ENCODE assay signal across 8 mouse cellular contexts in the genomic region with DNA sequence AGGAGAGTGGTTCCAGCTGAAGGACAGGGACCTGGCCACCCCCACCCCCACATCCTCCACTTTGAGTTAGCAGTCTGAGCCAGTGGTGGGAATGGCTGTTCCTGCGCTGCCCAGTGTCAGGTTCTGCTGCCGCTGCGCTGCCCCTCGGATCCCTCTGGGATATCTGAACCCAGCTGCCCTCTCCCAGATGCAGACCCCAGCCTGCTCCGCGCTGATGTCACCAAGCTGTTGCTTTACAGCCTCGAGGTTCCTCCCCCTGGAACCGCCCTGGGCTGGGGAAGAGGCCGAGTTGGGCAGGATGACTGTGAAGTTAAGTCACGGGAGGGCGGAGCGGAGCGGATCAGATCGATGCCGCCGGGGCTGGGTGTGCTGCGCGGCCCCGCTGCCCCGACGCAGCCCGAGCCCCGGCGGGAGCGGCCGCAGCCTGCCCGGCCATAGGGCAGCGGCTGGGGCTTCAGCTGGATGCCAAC.
DNase-seq lines count a peak whose midpoint lies in the region; ATAC-seq lines count a peak whose summit lies in the region.

No protein-coding gene starts in this region.

- peaks cover 21% of the 10 kb centered on the region for H3K4me1 ChIP-seq in erythroblast, embryonic 14.5 days (ENCODE audit: control insufficient read depth)
- peaks cover 31% of the 10 kb centered on the region for H3K4me1 ChIP-seq in forebrain, embryonic 15.5 days
- H3K4me1 ChIP-seq in limb, embryonic 11.5 days (ENCODE audit: control insufficient read depth, insufficient read depth, low read length) = 0 out of 2 replicates have a peak, but pooled peaks cover 4% of the 10 kb centered on the region
- peaks cover 50% of the 10 kb centered on the region for H3K4me1 ChIP-seq in midbrain, embryonic 10.5 days
- H3K4me1 ChIP-seq in stomach, embryonic 14.5 days (ENCODE audit: control insufficient read depth, insufficient read depth, low read length) = peaks cover 18% of the 10 kb centered on the region; the same call in 1 of the 2 replicates

- peak overlapping the region; percentile 65 for H3K4me3 ChIP-seq in erythroblast, embryonic 14.5 days (replicated peaks)
- H3K4me3 ChIP-seq in forebrain, embryonic 15.5 days = peak overlapping the region; percentile 37
- H3K4me3 ChIP-seq in limb, embryonic 11.5 days (ENCODE audit: low read depth, low read length) = peak overlapping the region; percentile 36
- peak overlapping the region; percentile 56 for H3K4me3 ChIP-seq in midbrain, embryonic 10.5 days
- H3K4me3 ChIP-seq in stomach, embryonic 14.5 days (ENCODE audit: low read depth, low read length) = peak overlapping the region; percentile 46

- ATAC-seq in erythroblast, adult 5-6 weeks (replicated peaks; ENCODE audit: low FRiP score, poor library complexity, severe bottlenecking) = no peak
- ATAC-seq in forebrain, embryonic 15.5 days (replicated peaks) = peak; percentile 66
- peak; percentile 83 to 95 for ATAC-seq in hematopoietic stem cell, adult 5-6 weeks (replicated peaks in 1 of 2; ENCODE audit: insufficient read depth in 1 of 2, low FRiP score in 2 of 2, low TSS enrichment in 1 of 2, low read depth in 1 of 2, poor library complexity in 2 of 2, severe bottlenecking in 2 of 2)
- ATAC-seq in limb, embryonic 11.5 days (ENCODE audit: insufficient number of reproducible peaks, low FRiP score, low TSS enrichment, low read depth) = peak; percentile 90
- peak; percentile 88 for ATAC-seq in stomach, embryonic 14.5 days (ENCODE audit: insufficient number of reproducible peaks, insufficient read depth, low FRiP score, low read depth)

- no peaks in the 10 kb centered on the region for H3K36me3 ChIP-seq in erythroblast, embryonic 14.5 days (ENCODE audit: control insufficient read depth)
- no peaks in the 10 kb centered on the region for H3K36me3 ChIP-seq in forebrain, embryonic 15.5 days
- no peaks in the 10 kb centered on the region; the same call in 1 of the 2 replicates for H3K36me3 ChIP-seq in limb, embryonic 11.5 days (ENCODE audit: control insufficient read depth, insufficient read depth, low read length)
- peaks cover 4% of the 10 kb centered on the region; the same call in 1 of the 2 replicates for H3K36me3 ChIP-seq in midbrain, embryonic 10.5 days
- H3K36me3 ChIP-seq in stomach, embryonic 14.5 days (ENCODE audit: control insufficient read depth, insufficient read depth, low read length) = no peaks in the 10 kb centered on the region

- DNase-seq in cerebellum, adult 11 months = peak; percentile 16
- DNase-seq in limb, embryonic 11.5 days (ENCODE audit: low spot score) = peak; percentile 79
- DNase-seq in midbrain, embryonic 10.5 days (ENCODE audit: low spot score) = peak; percentile 88

- no peak overlapping the region for H3K27ac ChIP-seq in forebrain, embryonic 15.5 days (replicated peaks)
- no peak overlapping the region for H3K27ac ChIP-seq in limb, embryonic 11.5 days (replicated peaks; ENCODE audit: low read depth, low read length)
- H3K27ac ChIP-seq in midbrain, embryonic 10.5 days (replicated peaks) = peak overlapping the region; percentile 73
- H3K27ac ChIP-seq in stomach, embryonic 14.5 days (ENCODE audit: low read length) = peak overlapping the region; percentile 34; the same call in 1 of the 2 replicates

- H3K9ac ChIP-seq in forebrain, embryonic 15.5 days (replicated peaks) = peak overlapping the region; percentile 43
- H3K9ac ChIP-seq in limb, embryonic 11.5 days (ENCODE audit: low read length) = peak overlapping the region; percentile 45; the same call in 1 of the 2 replicates
- peak overlapping the region; percentile 39; the same call in 1 of the 2 replicates for H3K9ac ChIP-seq in stomach, embryonic 14.5 days (replicated peaks; ENCODE audit: low read depth, low read length)

- H3K9me3 ChIP-seq in erythroblast, embryonic 14.5 days (ENCODE audit: control insufficient read depth, low read length) = no peaks in the 10 kb centered on the region
- H3K9me3 ChIP-seq in forebrain, embryonic 15.5 days = no peaks in the 10 kb centered on the region
- no peaks in the 10 kb centered on the region for H3K9me3 ChIP-seq in limb, embryonic 11.5 days (ENCODE audit: control insufficient read depth, low read length)
- H3K9me3 ChIP-seq in midbrain, embryonic 10.5 days (replicated peaks) = no peaks in the 10 kb centered on the region
- H3K9me3 ChIP-seq in stomach, embryonic 14.5 days (ENCODE audit: control insufficient read depth, low read depth, low read length) = no peaks in the 10 kb centered on the region

- WGBS in forebrain, embryonic 15.5 days = under 1% methylated on average over 28 of the region's 28 CpGs
- under 1% methylated on average over 28 of the region's 28 CpGs for WGBS in limb, embryonic 11.5 days
- under 1% methylated on average over 28 of the region's 28 CpGs for WGBS in midbrain, embryonic 10.5 days
- WGBS in stomach, embryonic 14.5 days = under 1% methylated on average over 28 of the region's 28 CpGs

- H3K27me3 ChIP-seq in erythroblast, embryonic 14.5 days (ENCODE audit: control insufficient read depth) = peaks cover 8% of the 10 kb centered on the region
- no peaks in the 10 kb centered on the region for H3K27me3 ChIP-seq in forebrain, embryonic 15.5 days
- H3K27me3 ChIP-seq in limb, embryonic 11.5 days (ENCODE audit: control insufficient read depth, insufficient read depth, low read length) = no peaks in the 10 kb centered on the region
- H3K27me3 ChIP-seq in midbrain, embryonic 10.5 days (ENCODE audit: low read depth, poor library complexity, severe bottlenecking) = peaks cover 9% of the 10 kb centered on the region; the same call in 1 of the 2 replicates
- H3K27me3 ChIP-seq in stomach, embryonic 14.5 days (ENCODE audit: control insufficient read depth, insufficient read depth, low read length) = no peaks in the 10 kb centered on the region

- H3K4me2 ChIP-seq in forebrain, embryonic 15.5 days (replicated peaks) = peak overlapping the region; percentile 65
- H3K4me2 ChIP-seq in limb, embryonic 11.5 days (ENCODE audit: low read depth, severe bottlenecking) = peak overlapping the region; percentile 58
- H3K4me2 ChIP-seq in stomach, embryonic 14.5 days (replicated peaks; ENCODE audit: low read depth, low read length) = peak overlapping the region; percentile 64

Comparison
In these comparisons a context has a peak if more than half of its experiments do, and no peak if none do; other contexts are left out.
1. DNase-seq: peak in every context shown above with its lines; median percentile 88 in midbrain, embryonic 10.5 days; 79 in limb, embryonic 11.5 days; 16 in cerebellum, adult 11 months.
2. H3K27ac ChIP-seq: peak in midbrain, embryonic 10.5 days (single experiment) and stomach, embryonic 14.5 days (single experiment); none in forebrain, embryonic 15.5 days (single experiment) and limb, embryonic 11.5 days (single experiment).
3. Peak in every context shown above with its lines, with median percentiles within 50 percentile points of each other: H3K4me3 ChIP-seq, H3K4me2 ChIP-seq and H3K9ac ChIP-seq.